Mouse (Mus musculus): ENCODE results near the gene Snx1. TPM values are rescaled to one million over a fixed set of nuclear protein-coding genes. Genes with fewer than 3 reads are reported as not detected.
A peak's percentile ranks its signal among the peaks of the same experiment; 100 is the strongest.

The Snx1 gene
- polyA plus RNA-seq, 1 experiment, result 33.6 TPM

- Histone ChIP-seq H3K27ac (ENCODE audit: insufficient read depth, low read length) (no peak overlapping the region), H3K4me1 (ENCODE audit: control insufficient read depth, insufficient read depth, insufficient read length) (peaks cover 3% of the 10 kb centered on the region), H3K36me3 (ENCODE audit: control insufficient read depth, insufficient read depth, low read length) (peaks cover 33% of the 10 kb centered on the region), H3K4me3 (ENCODE audit: extremely low read depth, insufficient read depth, insufficient read length) (no peak overlapping the region), H3K27me3 (ENCODE audit: control insufficient read depth, insufficient read depth, low read length) (no peaks in the 10 kb centered on the region)
- no peak for DNase-seq (ENCODE audit: low read depth in 1 of 2, low spot score in 2 of 2)
- TF ChIP-seq POLR2A (IDR thresholded peaks at IDR 0.05; ENCODE audit: low read depth, low read length) (no peak), CTCF (IDR thresholded peaks at IDR 0.05; ENCODE audit: extremely low read depth, insufficient read depth, insufficient read length, insufficient replicate concordance) (no peak)
- WGBS, result 93% methylated on average over 3 of the region's 3 CpGs
Observed at GRCm38 (mm10) chr9:66061656-66062055, 64.7 kb downstream of the Snx1 start.

- Histone ChIP-seq H3K27me3 (ENCODE audit: control insufficient read depth, insufficient read depth, low read length) (no peaks in the 10 kb centered on the region), H3K36me3 (ENCODE audit: control insufficient read depth, insufficient read depth, low read length) (peaks cover 26% of the 10 kb centered on the region), H3K27ac (ENCODE audit: insufficient read depth, low read length) (no peak overlapping the region), H3K4me1 (ENCODE audit: control insufficient read depth, insufficient read depth, insufficient read length) (peaks cover 3% of the 10 kb centered on the region), H3K4me3 (ENCODE audit: extremely low read depth, insufficient read depth, insufficient read length) (peak overlapping the region; percentile 2; the same call in 1 of the 2 replicates)
- DNase-seq (ENCODE audit: low read depth in 1 of 2, low spot score in 2 of 2), result no peak
- 52% methylated on average over 4 of the region's 4 CpGs for WGBS
- TF ChIP-seq CTCF (IDR thresholded peaks at IDR 0.05; ENCODE audit: extremely low read depth, insufficient read depth, insufficient read length, insufficient replicate concordance), result no peak
- no peak for TF ChIP-seq POLR2A (IDR thresholded peaks at IDR 0.05; ENCODE audit: low read depth, low read length)
Observed at GRCm38 (mm10) chr9:66060986-66061385, 65.4 kb downstream of the Snx1 start.

GRCm38 (mm10) chr9:66060308-66060647 lies 66.1 kb downstream of the Snx1 start:
- under 1% methylated on average over 20 of the region's 20 CpGs for WGBS
- peaks cover 19% of the 10 kb centered on the region for H3K36me3 ChIP-seq (ENCODE audit: control insufficient read depth, insufficient read depth, low read length)
- no peaks in the 10 kb centered on the region for H3K27me3 ChIP-seq (ENCODE audit: control insufficient read depth, insufficient read depth, low read length)
- H3K27ac ChIP-seq (ENCODE audit: insufficient read depth, low read length), result peak overlapping the region; percentile 77
- peak overlapping the region; percentile 85 for H3K4me3 ChIP-seq (ENCODE audit: extremely low read depth, insufficient read depth, insufficient read length)
- no peak for DNase-seq (ENCODE audit: low read depth in 1 of 2, low spot score in 2 of 2)
- TF ChIP-seq POLR2A (IDR thresholded peaks at IDR 0.05; ENCODE audit: low read depth, low read length), result no peak
- no peak for TF ChIP-seq CTCF (IDR thresholded peaks at IDR 0.05; ENCODE audit: extremely low read depth, insufficient read depth, insufficient read length, insufficient replicate concordance)
- peaks cover 3% of the 10 kb centered on the region for H3K4me1 ChIP-seq (ENCODE audit: control insufficient read depth, insufficient read depth, insufficient read length)

- H3K4me3 ChIP-seq (ENCODE audit: extremely low read depth, insufficient read depth, insufficient read length), result peak within 1 kb of the TSS; percentile 85
- H3K36me3 ChIP-seq (ENCODE audit: control insufficient read depth, insufficient read depth, low read length), result peaks cover 17% of the 10 kb centered on the region
- peak; percentile 87 for TF ChIP-seq POLR2A (IDR thresholded peaks at IDR 0.05; ENCODE audit: low read depth, low read length)
- no peak for TF ChIP-seq CTCF (IDR thresholded peaks at IDR 0.05; ENCODE audit: extremely low read depth, insufficient read depth, insufficient read length, insufficient replicate concordance)
- H3K4me1 ChIP-seq (ENCODE audit: control insufficient read depth, insufficient read depth, insufficient read length), result peaks cover 3% of the 10 kb centered on the region
- DNase-seq (ENCODE audit: low read depth in 1 of 2, low spot score in 2 of 2), result peak; percentile 87 to 98
- H3K27me3 ChIP-seq (ENCODE audit: control insufficient read depth, insufficient read depth, low read length), result no peaks in the 10 kb centered on the region
- 1% methylated on average over 51 of the region's 51 CpGs for WGBS
- peak within 1 kb of the TSS; percentile 77 for H3K27ac ChIP-seq (ENCODE audit: insufficient read depth, low read length)
Observed at GRCm38 (mm10) chr9:66059583-66060307, 66.6 kb downstream of the Snx1 start, which contains the start of gene Ppib. TSS of gene Ppib (plus strand) at chr9:66060222.

- Histone ChIP-seq H3K27ac (ENCODE audit: insufficient read depth, low read length) (no peak overlapping the region), H3K36me3 (ENCODE audit: control insufficient read depth, insufficient read depth, low read length) (no peaks in the 10 kb centered on the region), H3K4me1 (ENCODE audit: control insufficient read depth, insufficient read depth, insufficient read length) (no peaks in the 10 kb centered on the region), H3K4me3 (ENCODE audit: extremely low read depth, insufficient read depth, insufficient read length) (no peak overlapping the region), H3K27me3 (ENCODE audit: control insufficient read depth, insufficient read depth, low read length) (no peaks in the 10 kb centered on the region)
- TF ChIP-seq POLR2A (IDR thresholded peaks at IDR 0.05; ENCODE audit: low read depth, low read length) (no peak), CTCF (IDR thresholded peaks at IDR 0.05; ENCODE audit: extremely low read depth, insufficient read depth, insufficient read length, insufficient replicate concordance) (no peak)
- no peak for DNase-seq (ENCODE audit: low read depth in 1 of 2, low spot score in 2 of 2)
- WGBS, result 76% methylated on average over 1 of the region's 1 CpGs
Observed at GRCm38 (mm10) chr9:66053620-66054019, 72.8 kb downstream of the Snx1 start.

- H3K4me1 ChIP-seq (ENCODE audit: control insufficient read depth, insufficient read depth, insufficient read length), result no peaks in the 10 kb centered on the region
- WGBS, result 93% methylated on average over 1 of the region's 1 CpGs
- H3K27me3 ChIP-seq (ENCODE audit: control insufficient read depth, insufficient read depth, low read length), result no peaks in the 10 kb centered on the region
- TF ChIP-seq CTCF (IDR thresholded peaks at IDR 0.05; ENCODE audit: extremely low read depth, insufficient read depth, insufficient read length, insufficient replicate concordance) (no peak), POLR2A (IDR thresholded peaks at IDR 0.05; ENCODE audit: low read depth, low read length) (no peak)
- H3K36me3 ChIP-seq (ENCODE audit: control insufficient read depth, insufficient read depth, low read length), result no peaks in the 10 kb centered on the region
- no peak overlapping the region for H3K27ac ChIP-seq (ENCODE audit: insufficient read depth, low read length)
- no peak for DNase-seq (ENCODE audit: low read depth in 1 of 2, low spot score in 2 of 2)
- no peak overlapping the region for H3K4me3 ChIP-seq (ENCODE audit: extremely low read depth, insufficient read depth, insufficient read length)
Observed at GRCm38 (mm10) chr9:66052731-66053130, 73.7 kb downstream of the Snx1 start.

GRCm38 (mm10) chr9:66051493-66051892 lies 74.9 kb downstream of the Snx1 start:
- no peak overlapping the region for H3K4me3 ChIP-seq (ENCODE audit: extremely low read depth, insufficient read depth, insufficient read length)
- TF ChIP-seq POLR2A (IDR thresholded peaks at IDR 0.05; ENCODE audit: low read depth, low read length), result no peak
- TF ChIP-seq CTCF (IDR thresholded peaks at IDR 0.05; ENCODE audit: extremely low read depth, insufficient read depth, insufficient read length, insufficient replicate concordance), result no peak
- 75% methylated on average over 4 of the region's 4 CpGs for WGBS
- DNase-seq (ENCODE audit: low read depth in 1 of 2, low spot score in 2 of 2), result no peak
- no peaks in the 10 kb centered on the region for H3K27me3 ChIP-seq (ENCODE audit: control insufficient read depth, insufficient read depth, low read length)
- no peak overlapping the region for H3K27ac ChIP-seq (ENCODE audit: insufficient read depth, low read length)
- no peaks in the 10 kb centered on the region for H3K4me1 ChIP-seq (ENCODE audit: control insufficient read depth, insufficient read depth, insufficient read length)
- H3K36me3 ChIP-seq (ENCODE audit: control insufficient read depth, insufficient read depth, low read length), result no peaks in the 10 kb centered on the region
